Mouse (Mus musculus) lung, adult 2 months (tissue): ENCODE results near the gene Fsip1.

Experiments
- CTCF ChIP-seq: fragments of 200-500 bp; IDR thresholded peaks from 2 replicates; pipeline ENCODE4 v1.5.1; 2011; ENCODE audit warnings: mild to moderate bottlenecking, low read length, control low read depth; ENCODE audit not compliant: insufficient read depth
- POLR2A ChIP-seq: fragments of 200-500 bp; IDR thresholded peaks from 2 replicates; pipeline ENCODE4 v1.6.1; 2011; ENCODE audit warnings: low read depth, mild to moderate bottlenecking, control low read depth, low read length, borderline replicate concordance; ENCODE audit errors: extremely low read depth

DNA sequence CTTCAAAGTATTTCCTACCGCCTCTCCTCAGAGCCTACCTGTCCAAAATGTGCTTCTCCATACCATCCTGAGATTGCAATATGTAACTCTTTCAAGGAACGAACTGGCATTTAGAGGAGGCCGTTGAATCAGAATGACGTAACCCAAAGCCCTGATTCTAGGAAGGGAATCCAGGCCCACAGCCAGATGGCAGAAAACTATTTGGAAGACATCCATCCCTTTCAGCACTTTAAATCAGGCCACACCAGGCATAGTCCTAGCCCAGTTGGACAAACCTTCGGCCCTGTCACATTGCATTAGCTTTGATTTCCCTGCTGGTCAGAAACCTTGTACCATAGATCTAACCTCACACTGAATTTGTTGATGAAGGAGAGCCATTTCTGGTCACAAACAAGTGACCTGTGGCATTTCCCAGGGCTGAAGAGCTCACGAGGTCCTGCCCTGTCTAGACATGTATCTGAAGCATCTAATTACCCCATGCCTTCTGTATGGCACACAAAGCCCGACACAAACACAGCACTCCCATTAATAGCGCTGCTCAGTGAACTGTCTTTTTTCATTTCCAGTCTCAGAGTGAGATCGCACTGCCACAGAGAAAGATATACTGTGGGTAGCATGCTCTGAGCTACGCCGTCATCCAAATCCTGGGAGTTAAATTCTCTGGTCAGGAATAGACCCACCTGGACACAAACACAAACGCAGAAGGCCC is 106.8 kb downstream of the Fsip1 start:
- TF ChIP-seq CTCF (no peak), POLR2A (no peak)
